In genomic region chr7:119850737-119851136, GRCm38 (mm10) we compare ENCODE assay signal across 9 mouse cellular contexts. TPM values are rescaled to one million over a fixed set of nuclear protein-coding genes. Genes with fewer than 3 reads are reported as not detected.
A peak's percentile ranks its signal among the peaks of the same experiment; 100 is the strongest.
DNase-seq lines count a peak whose midpoint lies in the region; ATAC-seq lines count a peak whose summit lies in the region.
"Had no signal": no experiment of that assay in that cellular context is flagged by ENCODE, and none has a peak within 500 bp of the region (broad histone marks: within the 10 kb centered on the region; RNA-seq: fewer than 3 reads in every experiment).

No protein-coding gene starts in this region.

- H3K9me3 ChIP-seq in lung, embryonic 16.5 days (ENCODE audit: control insufficient read depth, low read length), result no peaks in the 10 kb centered on the region

- peak overlapping the region; percentile 51 for H3K27ac ChIP-seq in lung, embryonic 16.5 days (ENCODE audit: low read length)

- no peaks in the 10 kb centered on the region for H3K4me1 ChIP-seq in lung, embryonic 16.5 days (replicated peaks; ENCODE audit: control insufficient read depth, insufficient read depth, low read length)

- ATAC-seq in lung, embryonic 16.5 days (ENCODE audit: low read depth), result peak; percentile 91
- no peak for ATAC-seq in cerebellum, adult (ENCODE audit: insufficient number of reproducible peaks, low FRiP score, low TSS enrichment)
- ATAC-seq in granulocyte monocyte progenitor cell, adult 5-6 weeks (replicated peaks; ENCODE audit: poor library complexity, severe bottlenecking), result no peak
- ATAC-seq: liver, postnatal 0 days had no signal

- no peak overlapping the region for H3K4me2 ChIP-seq in lung, embryonic 16.5 days (ENCODE audit: low read depth, low read length)

- no peak overlapping the region for H3K4me3 ChIP-seq in lung, embryonic 16.5 days (ENCODE audit: low read length)

- peaks cover 2% of the 10 kb centered on the region; the same call in 1 of the 2 replicates for H3K36me3 ChIP-seq in lung, embryonic 16.5 days (ENCODE audit: control insufficient read depth, insufficient read depth, low read length)

- no peak overlapping the region for H3K9ac ChIP-seq in lung, embryonic 16.5 days (ENCODE audit: low read length)
- H3K9ac ChIP-seq: liver, postnatal 0 days had no signal

- no peaks in the 10 kb centered on the region for H3K27me3 ChIP-seq in lung, embryonic 16.5 days (ENCODE audit: control insufficient read depth, insufficient read depth, low read depth, low read length)

- 53% methylated on average over 5 of the region's 5 CpGs for WGBS in lung, embryonic 16.5 days

- DNase-seq in adrenal gland, adult (ENCODE audit: inconsistent age in 2 of 2, low spot score in 1 of 2), result peak; percentile 11 to 48
- no peak for DNase-seq in adrenal gland, postnatal 4 days (ENCODE audit: low spot score in 2 of 2)
- peak; percentile 45 for DNase-seq in R1 (ENCODE audit: low read depth, low spot score)
- peak; percentile 41 for DNase-seq in heart, adult 8-10 months (ENCODE audit: low spot score)
- no peak for DNase-seq in thymus, postnatal 4 days
- DNase-seq: liver, postnatal 0 days had no signal

RNA-seq across cellular contexts. Expression of gene Lyrm1, which starts 44.9 kb away (rescaled TPM):
- total RNA-seq in adrenal gland, postnatal 4 days (2021), result 1 to 10 TPM; 3.3 to 4.5 TPM
- 10 to 100 TPM in 2 of 4 experiments, 1 to 10 TPM in 2; 9.1 to 10.7 (median 10.0) TPM for total RNA-seq in heart, adult 8-10 months (2022)
- 5.8 and 6.6 TPM in 2 replicates for polyA plus RNA-seq in lung, embryonic 16.5 days (2015; fragmentation: Nextera tagmentation; extraction: Ambion mirVana)
- 6.2 and 19.4 TPM in 2 replicates for total RNA-seq in granulocyte monocyte progenitor cell, adult 5-6 weeks (2014; fragmentation: Nextera tagmentation)
- 3.8 and 5.0 TPM in 2 replicates for total RNA-seq in granulocyte monocyte progenitor cell, adult 5-6 weeks (2017)

RNA-seq across cellular contexts. Expression of gene Dcun1d3, which starts 45.4 kb away (rescaled TPM):
- 10 to 100 TPM; 18.3 to 24.4 TPM for total RNA-seq in adrenal gland, postnatal 4 days (2021)
- total RNA-seq in heart, adult 8-10 months (2022), result 10 to 100 TPM in 3 of 4 experiments, 1 to 10 TPM in 1; 9.4 to 16.1 (median 14.2) TPM
- 9.7 and 10.0 TPM in 2 replicates for polyA plus RNA-seq in lung, embryonic 16.5 days (2015; fragmentation: Nextera tagmentation; extraction: Ambion mirVana)
- 4.7 and 10.3 TPM in 2 replicates for total RNA-seq in granulocyte monocyte progenitor cell, adult 5-6 weeks (2014; fragmentation: Nextera tagmentation)
- total RNA-seq in granulocyte monocyte progenitor cell, adult 5-6 weeks (2017), result 4.0 and 9.7 TPM in 2 replicates

RNA-seq across cellular contexts. Expression of gene Eri2, which starts 56.9 kb away (rescaled TPM):
- total RNA-seq in adrenal gland, postnatal 4 days (2021), result 10 to 100 TPM; 12.9 to 13.6 TPM
- 1 to 10 TPM; 1.4 to 2.8 (median 2.1) TPM for total RNA-seq in heart, adult 8-10 months (2022)
- 25.6 and 29.5 TPM in 2 replicates for polyA plus RNA-seq in lung, embryonic 16.5 days (2015; fragmentation: Nextera tagmentation; extraction: Ambion mirVana)
- 7.7 and 12.2 TPM in 2 replicates for total RNA-seq in granulocyte monocyte progenitor cell, adult 5-6 weeks (2014; fragmentation: Nextera tagmentation)
- 15.0 and 16.5 TPM in 2 replicates for total RNA-seq in granulocyte monocyte progenitor cell, adult 5-6 weeks (2017)

RNA-seq across cellular contexts. Expression of gene Rexo5, which starts 56.9 kb away (rescaled TPM):
- total RNA-seq in adrenal gland, postnatal 4 days (2021), result 10 to 100 TPM; 12.4 to 13.6 TPM
- 1 to 10 TPM; 1.1 to 3.3 (median 2.4) TPM for total RNA-seq in heart, adult 8-10 months (2022)
- polyA plus RNA-seq in lung, embryonic 16.5 days (2015; fragmentation: Nextera tagmentation; extraction: Ambion mirVana), result 26.2 and 29.1 TPM in 2 replicates
- 7.8 and 20.6 TPM in 2 replicates for total RNA-seq in granulocyte monocyte progenitor cell, adult 5-6 weeks (2014; fragmentation: Nextera tagmentation)
- total RNA-seq in granulocyte monocyte progenitor cell, adult 5-6 weeks (2017), result 33.2 and 52.4 TPM in 2 replicates

Comparison
In these comparisons a context has a peak if more than half of its experiments do, and no peak if none do; other contexts are left out.
1. DNase-seq: peak in adrenal gland, adult (2 of 2), R1 (single experiment) and heart, adult 8-10 months (single experiment); none in adrenal gland, postnatal 4 days (0 of 2) and thymus, postnatal 4 days (single experiment).